Mouse (Mus musculus) lung, embryonic 15.5 days (tissue): Measurements from ENCODE around the gene Frem1. TPM values are rescaled to one million over a fixed set of nuclear protein-coding genes. Genes with fewer than 3 reads are reported as not detected.

Source experiments
- polyA plus RNA-seq: library from polyadenylated mRNA; unstranded; fragments of >200 nt; fragmentation: Nextera tagmentation; extraction: Ambion mirVana; gene quantifications from 2 replicates; pipeline ENCODE4 v1.2.1, GENCODE M21; 2015

The Frem1 gene
- polyA plus RNA-seq, 1 experiment from 2014 or later: 35.1 TPM

Other genes with a start within 250 kb of the Frem1 start
- gene Zdhhc21, start 192.4 kb downstream of the Frem1 start, polyA plus RNA-seq: 12.9 and 15.2 TPM in 2 replicates
- 1.3 and 1.6 TPM in 2 replicates for gene Cer1, start 167.2 kb downstream of the Frem1 start, polyA plus RNA-seq